Mouse (Mus musculus): ENCODE measurements at regions not wholly inside any gene's neighbourhood (a gene's known extent, or its start where the extent isn't known, plus 50 kb on each side); places are given as distances from the start of the nearest gene placed in this dataset.

- TF ChIP-seq MAX (IDR thresholded peaks at IDR 0.05; ENCODE audit: low read depth) (no peak), POLR2A (IDR thresholded peaks at IDR 0.05; ENCODE audit: insufficient read length, low read depth) (no peak), USF1 (IDR thresholded peaks at IDR 0.05; ENCODE audit: low read depth) (no peak)
These were observed 2391.6 kb upstream of the 5930422O12Rik start for GRCm38 (mm10) chr8:31036892-31037291.
